Mouse (Mus musculus) ES-E14 (cell line): ENCODE measurements around the gene Dcaf12. TPM values are rescaled to one million over a fixed set of nuclear protein-coding genes. Genes with fewer than 3 reads are reported as not detected.

ENCODE experiments used
- DNase-seq: peaks from one replicate; pipeline ENCODE4 v3.0.0-alpha.2; 2013; ENCODE audit warnings: low read depth, low spot score
- H3K27ac ChIP-seq: 2 replicates; pipeline ENCODE4 v1.5.1; 2012; ENCODE audit warnings: low read depth, mild to moderate bottlenecking, low read length, moderate library complexity, mixed read lengths; ENCODE audit not compliant: poor library complexity, insufficient read depth, severe bottlenecking
- H3K36me3 ChIP-seq: 2 replicates; pipeline ENCODE4 v1.6.1; 2012; ENCODE audit warnings: mild to moderate bottlenecking, low read length, moderate library complexity, mixed read lengths; ENCODE audit not compliant: control insufficient read depth, poor library complexity, insufficient read depth, severe bottlenecking
- H3K4me1 ChIP-seq, 2 experiments: fragments of 150-350 bp in 1 of 2; sonication (generic) in 1 of 2; 2 replicates each; pipeline ENCODE4 v1.6.1; 2012; ENCODE audit warnings: low read length in 2 of 2, mild to moderate bottlenecking in 1 of 2, mixed read lengths in 1 of 2; ENCODE audit not compliant: control insufficient read depth in 2 of 2, insufficient read depth in 2 of 2, poor library complexity in 1 of 2
- H3K4me3 ChIP-seq, 2 experiments: fragments of 150-350 bp in 1 of 2; sonication (generic) in 1 of 2; 2 replicates each; pipeline ENCODE4 v1.5.1; 2012; ENCODE audit warnings: low read length in 2 of 2, low read depth in 1 of 2, mild to moderate bottlenecking in 1 of 2, mixed read lengths in 1 of 2; ENCODE audit not compliant: insufficient read depth in 1 of 2, poor library complexity in 1 of 2, severe bottlenecking in 1 of 2
- H3K9ac ChIP-seq: 2 replicates; pipeline ENCODE4 v1.6.1; 2012; ENCODE audit warnings: low read depth, mild to moderate bottlenecking, low read length, mixed read lengths; ENCODE audit not compliant: poor library complexity, insufficient read depth, severe bottlenecking
- H3K9me3 ChIP-seq: fragments of 150-350 bp; sonication (generic); 2 replicates; pipeline ENCODE4 v1.6.1; 2012; ENCODE audit warnings: low read depth, mild to moderate bottlenecking, low read length; ENCODE audit not compliant: control insufficient read depth, insufficient read depth
- CHD2 ChIP-seq: IDR thresholded peaks from 2 replicates; pipeline ENCODE4 v1.6.1; 2014; ENCODE audit warnings: mild to moderate bottlenecking, low read depth, low read length, inconsistent platforms
- HCFC1 ChIP-seq: IDR thresholded peaks from 2 replicates; pipeline ENCODE4 v1.6.1; 2012; ENCODE audit warnings: low read length, inconsistent platforms, borderline replicate concordance; ENCODE audit not compliant: insufficient read depth
- MAFK ChIP-seq: IDR thresholded peaks from 2 replicates; pipeline ENCODE4 v1.6.1; 2014; ENCODE audit warnings: mild to moderate bottlenecking, low read depth, low read length, inconsistent platforms; ENCODE audit not compliant: insufficient read depth
- ZC3H11A ChIP-seq: IDR thresholded peaks from 2 replicates; pipeline ENCODE4 v1.6.1; 2012; ENCODE audit warnings: low read depth, mild to moderate bottlenecking, inconsistent platforms, low read length, borderline replicate concordance
- ZNF384 ChIP-seq: IDR thresholded peaks from 2 replicates; pipeline ENCODE4 v1.6.1; 2012; ENCODE audit warnings: low read depth, low read length, inconsistent platforms
- in situ Hi-C, 2 experiments: fragments of 600-800 bp; cut with MboI; formaldehyde crosslinking; loops; one replicate each; pipeline ENCODE4 v1.15.1; 2025; ENCODE audit warnings: low sequenced_read_pairs in 2 of 2, inconsistent platforms in 1 of 2; ENCODE audit not compliant: unreplicated experiment in 2 of 2
- total RNA-seq: library from RNA; depleted of rRNA; stranded (reverse); fragments of 300-350 nt; gene quantifications from 2 replicates; pipeline ENCODE4 v1.2.3, GENCODE M21; 2012; rRNA removed

The Dcaf12 gene
- total RNA-seq, 1 experiment: 27.7 TPM

DNA sequence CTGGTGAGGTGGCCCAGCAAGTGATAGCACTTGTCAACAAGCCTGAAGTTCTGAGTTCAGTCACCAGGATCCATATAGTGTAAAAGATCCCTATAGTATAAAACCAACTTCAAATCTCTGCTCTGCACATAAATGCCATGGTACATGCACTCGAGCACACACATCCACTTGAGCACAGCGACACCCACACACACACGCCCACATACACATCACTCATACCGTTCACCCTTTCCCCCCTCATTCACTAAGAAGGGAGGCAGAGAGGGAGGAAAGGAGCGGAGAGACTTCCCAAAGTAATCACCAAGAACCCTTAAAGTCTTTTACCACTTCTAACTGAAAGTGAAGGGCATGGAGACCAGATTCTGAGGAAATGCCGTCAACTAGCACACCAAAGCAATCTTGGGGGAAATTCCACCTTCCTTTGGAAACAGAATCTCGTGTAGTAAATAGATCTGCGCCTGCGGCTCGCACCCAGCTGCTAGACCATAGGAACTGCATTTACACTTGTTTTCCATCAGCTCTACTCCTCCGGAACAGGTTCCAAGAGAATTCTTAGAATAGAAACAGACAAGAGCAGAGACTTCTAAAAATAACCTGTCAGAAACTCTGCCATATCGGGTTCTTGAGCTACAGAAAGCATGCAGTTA lies 59.0 kb downstream of the Dcaf12 start:
- no peak overlapping the region; the same call in 1 of the 2 replicates for H3K27ac ChIP-seq

DNA sequence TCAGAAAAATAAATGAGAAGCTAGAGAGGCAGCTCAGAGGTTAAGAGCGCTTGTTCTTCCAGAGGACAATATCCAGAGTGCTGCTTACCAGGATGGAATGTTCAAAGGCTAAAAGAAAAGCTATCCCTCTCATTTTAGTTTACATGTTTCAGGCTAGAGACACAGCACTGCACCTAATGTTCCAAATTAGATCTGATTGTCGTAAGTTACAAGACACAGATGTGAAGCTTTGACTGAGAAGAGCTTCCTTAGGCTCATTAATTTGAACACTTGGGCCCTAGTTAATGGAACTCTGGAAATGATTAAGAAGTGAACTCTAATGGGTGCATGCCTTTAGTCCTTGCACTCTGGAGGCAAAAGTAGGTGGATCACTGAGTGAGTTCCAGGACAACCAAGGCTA lies 60.9 kb downstream of the Dcaf12 start:
- peaks cover 4 to 5% of the 10 kb centered on the region in 2 experiments; a peak in 3 of 4 replicates for H3K4me1 ChIP-seq
- no peak overlapping the region for H3K4me3 ChIP-seq
- no peak overlapping the region for H3K27ac ChIP-seq
- H3K9ac ChIP-seq: no peak overlapping the region
- H3K9me3 ChIP-seq: no peaks in the 10 kb centered on the region
- H3K36me3 ChIP-seq: peaks cover 10% of the 10 kb centered on the region
- TF ChIP-seq MAFK: no peak
- TF ChIP-seq CHD2: no peak
- in situ Hi-C loops: no loop called here
- DNase-seq: no peak

More for the DNA sequence above, 59.0 kb downstream of the Dcaf12 start:
- Histone ChIP-seq H3K4me1 (peaks cover 4 to 7% of the 10 kb centered on the region in 2 experiments; a peak in 3 of 4 replicates), H3K4me3 (no peak overlapping the region), H3K9ac (no peak overlapping the region), H3K36me3 (peaks cover 8% of the 10 kb centered on the region), H3K9me3 (no peaks in the 10 kb centered on the region)
- TF ChIP-seq HCFC1 (no peak), ZNF384 (no peak), ZC3H11A (no peak), MAFK (no peak), CHD2 (no peak)
- no peak for DNase-seq
- in situ Hi-C loops: no loop called here

DNA sequence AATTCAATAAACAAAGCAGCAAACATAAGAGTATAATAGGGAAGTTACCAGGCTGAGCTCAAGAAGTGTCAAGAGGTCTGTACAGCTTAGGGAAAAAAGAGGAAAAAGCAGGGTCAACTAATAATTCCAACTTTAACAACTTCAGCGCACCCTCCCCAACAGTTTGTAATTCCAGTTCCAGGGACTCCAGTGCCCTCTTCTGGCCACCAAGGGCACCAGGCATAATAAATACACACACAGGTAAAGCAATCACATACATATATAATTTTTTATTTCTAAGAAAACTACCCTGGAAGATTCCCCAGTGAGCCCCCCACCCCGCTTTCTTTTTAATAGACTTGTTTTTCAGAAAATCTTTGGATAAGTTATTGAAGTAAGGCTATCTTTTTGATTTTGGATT lies 69.3 kb downstream of the Dcaf12 start:
- Histone ChIP-seq H3K4me3 (no peak overlapping the region), H3K9me3 (no peaks in the 10 kb centered on the region), H3K36me3 (peaks cover 12% of the 10 kb centered on the region), H3K27ac (no peak overlapping the region), H3K9ac (no peak overlapping the region), H3K4me1 (no peaks in the 10 kb centered on the region)
- in situ Hi-C loops: no loop called here
- no peak for TF ChIP-seq CHD2
- TF ChIP-seq HCFC1: no peak
- no peak for TF ChIP-seq ZC3H11A
- TF ChIP-seq MAFK: no peak
- no peak for TF ChIP-seq ZNF384
- no peak for DNase-seq

Other genes with a start within 250 kb of the Dcaf12 start
- gene Aqp3, start 216.7 kb downstream of the Dcaf12 start, total RNA-seq: 62.9 and 87.0 TPM in 2 replicates
- 67.5 and 69.4 TPM in 2 replicates for gene Nol6, start 190.4 kb downstream of the Dcaf12 start, total RNA-seq
- gene Ube2r2, start 179.1 kb downstream of the Dcaf12 start, total RNA-seq: 47.4 and 52.3 TPM in 2 replicates
- 41.2 and 42.7 TPM in 2 replicates for gene Ubap2, start 39.7 kb downstream of the Dcaf12 start, total RNA-seq
- 24.3 and 27.5 TPM in 2 replicates for gene Ubap1, start 34.1 kb upstream of the Dcaf12 start, total RNA-seq
- 9.7 and 13.1 TPM in 2 replicates for gene Kif24, start 150.0 kb upstream of the Dcaf12 start, total RNA-seq
- gene Nudt2, start 150.3 kb upstream of the Dcaf12 start, total RNA-seq: 11.9 and 19.8 TPM in 2 replicates
- 6.4 and 11.6 TPM in 2 replicates for gene AI464131, start 188.2 kb upstream of the Dcaf12 start, total RNA-seq
- not detected in 2 replicates for gene 1110017D15Rik, start 202.4 kb upstream of the Dcaf12 start, total RNA-seq